Mouse (Mus musculus) 416B (cell line): ENCODE measurements around the gene Rhof.

Experiments
- DNase-seq: peaks from one replicate; pipeline ENCODE4 v3.0.0; 2011; ENCODE audit warnings: low read depth

The Rhof gene

DNA sequence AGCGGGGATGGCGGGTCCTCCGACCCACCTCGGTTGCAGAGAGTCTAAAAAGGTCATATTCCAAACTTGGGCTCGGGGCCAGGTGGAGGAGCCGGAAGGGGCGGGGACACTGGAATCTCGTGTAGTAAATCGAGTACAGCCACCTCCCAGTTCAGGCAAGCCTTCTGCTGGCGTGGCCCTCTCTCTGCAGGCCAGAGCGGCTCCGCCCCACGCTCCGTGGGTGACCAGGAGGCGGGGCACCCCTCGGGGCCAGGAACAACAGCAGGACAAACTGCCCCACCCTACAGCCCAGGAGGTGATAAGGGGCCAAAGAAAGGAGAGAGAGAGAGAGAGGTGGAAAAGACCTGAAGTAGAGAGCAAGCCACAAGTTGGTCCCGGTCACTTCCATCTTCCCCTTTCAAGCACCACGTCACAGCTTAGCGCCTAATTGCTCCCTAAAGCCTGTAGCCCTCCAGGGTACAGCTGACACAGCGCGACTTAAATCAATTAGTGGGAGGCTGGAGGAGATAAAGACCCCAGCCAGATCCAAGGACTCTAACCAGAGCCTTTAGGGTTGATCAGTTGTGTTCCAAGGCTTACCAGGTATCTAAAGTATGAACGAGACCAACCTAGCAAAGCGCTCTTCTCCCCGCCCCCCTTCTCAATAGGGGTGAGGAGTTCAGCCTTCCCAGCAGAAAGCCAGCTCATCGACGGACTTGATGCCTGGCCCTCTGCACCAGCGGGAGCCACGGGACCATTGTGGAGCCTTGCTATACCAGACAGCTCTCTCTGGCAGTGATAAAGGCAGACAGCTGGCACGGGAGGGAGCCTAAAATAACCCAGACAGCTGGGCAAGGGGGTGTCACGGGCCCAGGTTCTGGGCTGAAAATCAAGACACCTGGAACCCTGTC, 3.2 kb upstream of the Rhof start:
- DNase-seq = peak; percentile 70

DNA sequence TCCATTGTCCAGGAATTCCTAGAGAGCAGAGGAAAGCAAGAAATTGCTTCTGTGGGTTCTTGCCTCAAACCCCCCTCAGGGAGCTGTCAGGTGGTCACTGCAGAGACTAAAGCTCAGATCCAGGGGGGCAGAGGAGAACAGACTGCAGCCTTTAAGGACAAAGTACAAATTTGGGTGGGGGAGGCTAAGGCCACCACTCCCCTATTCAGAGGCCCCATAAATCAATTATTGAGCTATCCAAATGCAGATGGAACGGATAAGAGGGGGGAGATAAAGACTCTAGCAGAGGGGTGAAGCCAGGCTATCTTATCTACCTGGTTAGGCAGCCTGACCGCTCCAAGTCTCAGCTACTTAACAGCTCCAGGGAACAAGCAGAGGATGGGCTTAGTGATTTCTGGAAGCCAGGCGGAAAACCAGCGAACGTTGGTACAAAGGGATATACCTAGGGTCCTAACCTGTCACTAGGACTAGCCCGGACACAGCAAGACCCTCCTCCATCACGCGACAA, 2.4 kb upstream of the Rhof start:
- no peak for DNase-seq

DNA sequence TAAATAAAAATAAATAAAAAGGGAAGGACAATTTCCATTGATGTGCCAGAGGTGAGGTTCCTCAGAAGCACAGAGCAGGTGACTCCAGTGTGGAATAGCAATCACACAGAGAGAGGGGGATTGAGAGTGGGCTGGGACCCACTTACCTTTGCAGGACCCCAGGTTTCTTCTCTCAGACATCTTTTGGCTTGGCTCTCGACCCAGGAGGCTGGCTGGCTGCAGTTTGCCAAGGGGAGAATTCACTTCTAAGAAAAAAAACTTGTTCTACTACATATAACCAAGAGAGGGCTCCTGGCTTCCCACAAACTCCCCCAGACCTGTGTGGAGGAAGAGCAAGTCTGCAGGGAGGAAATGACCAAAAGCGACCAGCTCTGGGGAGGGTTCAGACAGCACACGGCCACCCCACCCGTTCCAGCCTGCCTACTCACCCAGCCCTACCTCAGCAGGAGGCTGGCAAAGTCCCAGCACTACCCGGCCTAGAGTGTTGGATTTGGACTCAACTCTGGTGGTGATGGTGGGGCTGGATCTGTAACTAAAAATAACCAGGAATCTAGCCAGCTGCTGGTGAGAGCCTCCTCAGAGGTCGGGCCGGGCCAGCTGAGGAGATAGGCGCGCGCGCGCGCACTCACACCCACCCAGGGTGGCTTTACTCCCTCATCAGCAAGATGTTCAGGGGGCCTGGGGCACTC, 1.8 kb upstream of the Rhof start:
- peak; percentile 69 for DNase-seq

DNA sequence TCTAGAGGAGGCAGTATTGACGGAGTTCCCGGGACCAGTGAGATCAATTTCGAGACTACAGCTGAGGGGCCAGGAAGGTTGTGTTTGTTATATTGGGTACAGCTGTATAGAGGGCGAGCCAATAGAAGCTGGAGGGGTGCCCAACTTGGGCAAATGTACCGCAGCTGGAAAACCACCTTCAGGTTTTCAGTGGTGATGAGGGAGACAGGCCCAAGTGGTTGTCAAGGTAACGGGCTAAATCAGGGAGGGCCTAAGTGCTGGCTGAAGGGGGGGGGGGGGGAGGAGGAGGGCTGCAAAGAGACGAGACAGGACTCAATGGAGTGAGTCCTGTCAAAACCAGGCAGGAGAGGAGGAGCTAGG, 1.3 kb upstream of the Rhof start:
- no peak for DNase-seq

DNA sequence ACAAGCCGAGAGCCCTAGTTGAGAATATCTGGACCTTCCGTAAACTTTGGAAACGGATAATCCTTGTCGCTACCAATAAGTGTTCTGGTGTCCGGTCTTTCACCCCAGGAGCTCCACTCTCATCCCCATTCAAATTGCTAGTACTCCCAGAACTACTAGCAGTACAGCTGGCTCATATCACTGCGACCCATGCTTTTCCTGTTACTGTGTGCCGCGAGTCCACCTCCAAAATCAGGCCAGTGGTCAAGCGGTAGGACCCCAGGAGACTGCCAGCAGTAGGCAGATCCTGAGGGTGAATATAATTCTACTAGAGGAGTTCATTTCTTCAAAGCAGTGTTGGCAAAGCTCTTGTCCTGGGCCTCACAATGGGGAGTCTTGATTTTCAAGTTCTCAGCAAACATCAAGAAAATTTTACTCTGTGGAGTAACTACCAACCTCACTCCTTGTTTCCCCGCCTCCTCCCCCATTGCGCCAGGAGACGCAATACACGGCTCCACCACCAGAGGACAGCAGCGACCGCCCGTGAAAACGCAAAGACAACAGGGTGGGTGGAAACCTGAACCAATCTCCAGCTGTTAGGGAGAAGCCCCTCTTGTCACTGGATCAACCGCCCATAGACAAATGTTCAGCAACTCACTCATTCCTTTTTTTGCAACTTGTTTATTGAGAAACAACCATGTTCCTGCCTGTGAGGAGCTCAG, 741 bp upstream of the Rhof start:
- peak; percentile 82 for DNase-seq

DNA sequence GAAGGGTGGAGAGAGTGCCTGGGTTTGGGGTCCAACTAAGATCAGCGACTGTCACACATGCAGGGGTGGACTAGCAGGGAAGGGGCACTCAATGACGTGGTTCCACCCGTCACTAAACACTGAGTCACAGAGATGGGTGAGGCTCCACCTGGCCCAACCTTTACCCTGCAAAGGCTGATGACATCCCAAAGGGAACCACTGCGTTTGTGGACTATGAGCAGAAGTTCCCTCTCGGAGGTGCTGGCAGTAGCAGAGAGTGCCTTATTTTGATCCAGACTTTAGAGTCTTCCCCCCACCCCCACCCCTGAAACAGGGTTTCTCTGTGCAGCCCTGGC, 1.7 kb downstream of the Rhof start:
- DNase-seq = no peak

DNA sequence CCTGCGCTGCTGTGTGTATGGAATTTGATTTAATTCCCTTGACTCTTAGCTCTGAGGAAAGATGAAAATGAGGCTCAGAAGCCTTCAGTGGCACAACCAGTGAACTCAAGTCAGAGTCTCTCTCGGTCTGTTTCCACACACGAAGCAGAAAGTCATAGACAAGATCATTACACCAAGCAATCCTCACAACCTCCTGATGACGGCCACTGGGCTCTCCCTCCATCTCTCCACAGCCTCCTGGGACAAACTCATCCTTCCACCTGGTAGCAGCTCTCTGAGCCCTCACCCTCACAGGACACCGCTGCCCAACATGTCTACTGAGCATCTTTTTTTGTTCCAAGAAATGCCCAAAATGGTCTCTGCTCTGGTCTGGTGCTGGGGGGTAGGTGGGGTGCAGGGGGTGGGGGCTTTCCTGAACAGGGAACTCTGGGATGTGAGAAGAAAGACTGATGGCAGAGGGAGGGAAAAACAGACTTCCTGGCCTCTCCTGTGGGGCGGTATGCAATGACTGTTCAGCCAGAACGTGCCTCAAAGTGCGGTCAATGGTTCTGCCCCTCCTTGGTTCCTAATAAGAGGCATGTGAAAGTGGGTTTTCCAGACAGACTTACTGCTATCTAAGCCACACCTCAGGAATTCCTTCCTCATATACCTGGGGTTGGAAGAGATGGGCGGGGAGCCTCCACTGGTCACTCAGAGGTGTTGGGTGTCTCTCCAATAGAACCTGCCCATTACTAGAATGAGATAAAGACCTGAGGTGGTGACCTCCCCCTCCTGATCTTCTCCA, 2.3 kb downstream of the Rhof start:
- DNase-seq = no peak

DNA sequence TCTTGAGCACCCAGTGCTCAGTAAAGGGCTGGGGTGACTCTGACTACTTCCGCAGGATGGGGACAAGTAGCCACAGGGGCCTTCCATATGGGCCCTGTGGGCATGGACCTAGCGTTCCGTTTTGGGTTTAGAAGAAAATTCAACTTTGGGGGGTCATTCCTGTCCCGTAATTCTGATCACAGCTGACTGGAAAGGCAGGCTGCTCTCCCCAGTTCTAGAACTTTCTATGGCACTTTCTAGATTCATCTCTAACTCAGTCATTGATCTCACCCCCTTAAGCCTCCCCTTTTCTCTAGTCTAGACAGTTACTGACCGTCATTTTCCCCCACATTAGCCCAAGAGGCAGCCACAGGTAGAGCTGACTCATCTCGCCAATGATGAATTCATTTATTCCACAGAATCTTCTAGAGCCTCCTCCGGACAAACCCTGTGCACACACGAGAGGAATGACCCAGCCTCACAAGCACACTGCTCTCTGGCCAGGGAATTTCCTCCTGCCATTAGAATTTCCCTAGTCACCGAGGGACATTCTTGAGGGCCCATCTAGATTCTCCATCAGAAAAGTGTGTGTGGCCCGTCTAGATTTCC, 3.2 kb downstream of the Rhof start:
- DNase-seq = no peak

DNA sequence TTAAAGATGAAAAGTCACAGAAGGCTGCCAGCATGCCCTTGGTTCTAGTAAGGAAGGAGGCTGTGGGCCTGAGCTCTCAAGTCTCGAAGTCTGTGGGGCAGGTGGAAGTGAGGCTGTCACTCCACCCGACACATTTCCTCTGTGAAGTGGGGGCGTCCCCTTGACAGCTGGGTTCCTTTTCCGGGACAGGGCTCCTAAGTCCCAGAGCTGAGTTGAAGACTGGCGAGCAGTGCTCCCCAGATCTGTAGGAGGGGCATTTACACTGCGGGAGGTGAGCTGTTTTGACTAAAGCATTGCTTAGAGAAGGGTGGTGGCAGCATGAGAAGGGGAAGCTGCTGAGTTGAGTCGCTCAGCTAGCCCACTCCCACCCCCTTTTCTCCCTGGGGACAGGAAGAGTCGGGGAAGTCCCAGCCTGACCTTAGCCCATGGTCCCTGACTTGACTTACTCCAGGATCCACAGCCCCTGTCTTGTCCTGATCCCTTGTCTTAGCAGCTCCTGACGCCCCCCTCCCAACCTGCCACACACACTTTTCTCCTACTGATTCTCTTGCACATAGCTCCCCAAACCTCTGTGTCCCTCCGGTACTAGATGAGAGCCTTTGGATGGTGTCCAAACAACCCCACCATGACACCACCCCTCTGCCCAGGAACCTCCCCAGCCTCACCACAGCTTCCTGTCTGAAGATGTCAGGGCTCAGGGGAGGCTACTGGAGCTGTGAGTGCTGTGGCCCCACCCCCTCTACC, 3.9 kb downstream of the Rhof start:
- peak; percentile 98 for DNase-seq

DNA sequence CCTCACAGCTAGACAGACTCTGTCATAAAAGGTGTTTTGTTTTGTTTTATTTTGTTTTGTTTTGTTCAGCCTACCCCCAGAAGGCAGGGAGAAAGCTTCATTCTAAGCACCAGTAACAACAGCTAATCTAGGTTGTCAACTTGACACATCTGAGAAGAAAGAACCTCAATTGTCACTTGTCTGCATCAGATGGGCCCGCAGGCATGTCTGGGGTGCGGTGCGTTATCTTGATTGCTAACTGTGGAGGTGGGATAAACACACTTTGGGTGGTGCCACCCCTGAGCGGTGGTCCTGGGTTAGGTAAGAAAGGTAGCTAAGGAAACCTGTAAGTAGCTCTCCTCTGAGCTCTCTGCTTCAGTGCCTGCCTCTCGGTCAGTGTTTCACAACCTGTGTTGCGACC, 5.5 kb downstream of the Rhof start:
- DNase-seq = no peak

DNA sequence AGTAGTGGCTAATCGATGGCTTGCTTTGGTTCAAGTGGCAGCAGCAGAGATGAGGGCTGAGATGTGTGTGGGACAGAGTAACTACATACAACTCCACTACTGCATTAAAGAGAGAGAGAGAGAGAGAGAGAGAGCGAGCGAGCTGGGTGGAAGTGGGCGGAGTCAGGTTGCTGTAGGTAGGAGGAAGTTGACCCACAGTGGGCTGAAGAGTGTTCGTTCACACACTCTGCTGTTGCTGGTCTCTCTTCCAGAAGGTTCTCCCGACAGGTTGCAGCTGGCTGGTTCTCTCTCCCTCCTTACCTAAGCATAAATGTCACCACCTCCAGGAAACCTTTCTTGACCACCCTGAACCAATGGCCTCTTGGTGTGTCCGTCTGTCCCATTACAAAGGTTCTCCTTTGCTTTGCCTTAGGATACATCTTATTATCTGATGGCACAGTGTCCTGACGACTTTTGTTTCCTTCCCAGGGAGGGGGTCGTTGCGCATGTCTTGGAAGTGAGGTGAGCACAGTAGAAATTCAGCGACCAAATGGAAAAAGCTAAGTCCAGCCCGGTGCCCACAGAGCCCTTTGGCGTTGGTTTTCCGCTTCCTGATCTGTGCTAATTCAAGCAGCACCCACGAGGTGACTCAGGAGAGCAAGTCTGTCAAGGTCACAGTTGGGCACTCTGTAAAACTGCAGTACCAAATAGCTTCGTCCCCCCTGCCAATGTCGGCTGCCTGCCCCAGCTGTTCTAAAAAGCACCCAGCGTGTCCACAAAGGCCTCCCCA, 6.7 kb downstream of the Rhof start:
- peak; percentile 94 for DNase-seq

DNA sequence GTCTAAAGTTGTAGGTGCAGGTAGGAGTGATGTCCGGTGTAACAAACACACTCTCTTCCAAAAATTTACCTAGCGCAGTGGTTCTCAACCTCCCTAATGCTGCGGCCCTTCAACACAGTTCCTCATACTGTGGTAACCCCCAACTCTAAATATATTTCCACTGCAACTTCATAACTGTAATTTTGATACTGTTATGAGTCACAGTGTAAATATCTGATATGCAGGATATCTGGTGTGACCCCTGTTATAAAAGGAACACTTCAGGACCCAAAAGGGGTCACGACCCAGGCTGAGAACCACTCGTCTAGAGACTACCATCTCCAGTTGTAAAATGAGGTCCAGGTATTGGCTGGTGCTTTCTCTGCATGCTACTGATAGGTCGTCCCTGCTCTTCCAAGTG, 7.4 kb downstream of the Rhof start:
- peak; percentile 50 for DNase-seq

DNA sequence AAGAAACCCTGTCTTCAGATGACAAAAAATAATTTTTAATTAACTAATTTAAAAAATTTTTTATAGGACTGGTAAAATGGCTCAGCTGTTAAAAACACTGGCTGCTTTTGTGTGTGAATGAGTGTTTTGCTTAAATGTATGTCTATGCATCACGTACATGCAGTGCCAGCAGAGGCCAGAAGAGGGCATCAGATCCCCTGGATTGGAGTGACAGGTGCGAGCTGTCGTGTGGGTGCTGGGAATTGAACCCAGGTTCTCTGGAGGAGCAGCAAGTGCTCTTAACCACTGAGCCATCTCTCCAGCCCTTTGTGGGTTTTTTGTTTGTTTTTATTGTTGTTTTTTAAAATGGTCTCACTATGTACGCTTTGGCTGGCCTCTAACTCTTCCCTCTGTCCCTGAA, 10.3 kb downstream of the Rhof start:
- DNase-seq = peak; percentile 59

DNA sequence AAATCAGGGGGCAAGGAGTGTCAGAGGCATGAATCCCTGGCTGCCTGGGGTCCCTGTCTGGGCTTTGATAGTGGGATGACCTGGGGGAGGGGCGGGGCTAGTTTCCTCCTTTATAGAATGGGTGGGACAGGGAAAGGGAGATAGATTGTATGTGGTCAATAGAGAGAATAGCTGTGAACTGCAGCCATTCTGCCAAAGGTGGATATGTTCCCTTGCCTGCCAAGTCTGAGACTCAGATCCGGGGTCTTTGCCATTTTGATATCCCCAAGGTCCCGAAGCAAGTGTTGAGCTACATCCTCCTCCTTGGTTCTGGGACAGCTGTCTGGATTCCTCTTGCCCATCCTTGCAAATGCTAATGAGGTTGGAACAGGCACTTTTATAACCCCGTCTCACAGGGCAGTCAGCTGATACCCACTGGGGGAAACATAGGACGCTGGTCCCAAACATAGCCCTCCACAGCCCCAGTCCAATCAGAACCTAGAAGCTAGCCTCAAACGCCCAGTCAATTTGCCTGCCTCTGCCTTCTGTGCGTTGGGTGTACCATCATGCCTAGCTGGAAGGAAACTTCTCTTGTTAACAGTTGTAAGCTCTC, 11.8 kb downstream of the Rhof start:
- no peak for DNase-seq

DNA sequence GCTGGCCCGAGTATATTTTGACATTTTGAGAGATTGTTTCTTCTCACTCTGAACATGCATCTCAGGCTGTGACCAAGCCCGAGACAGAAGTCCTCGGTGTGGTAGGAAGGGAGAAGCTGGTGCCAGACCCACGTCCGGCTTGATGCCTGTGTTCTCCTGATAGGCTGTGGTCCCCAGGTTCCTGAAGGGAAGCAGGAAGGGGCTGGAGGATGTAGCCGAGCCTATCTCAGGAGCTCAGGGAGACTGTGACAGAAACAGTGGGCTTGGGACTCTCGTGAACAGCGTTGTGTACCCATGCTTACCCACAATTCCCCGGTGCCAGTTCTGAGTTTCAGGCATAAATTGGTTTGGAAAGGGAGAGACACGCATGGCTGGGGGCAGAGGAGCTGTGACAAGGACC, 13.7 kb downstream of the Rhof start:
- DNase-seq = peak; percentile 81

DNA sequence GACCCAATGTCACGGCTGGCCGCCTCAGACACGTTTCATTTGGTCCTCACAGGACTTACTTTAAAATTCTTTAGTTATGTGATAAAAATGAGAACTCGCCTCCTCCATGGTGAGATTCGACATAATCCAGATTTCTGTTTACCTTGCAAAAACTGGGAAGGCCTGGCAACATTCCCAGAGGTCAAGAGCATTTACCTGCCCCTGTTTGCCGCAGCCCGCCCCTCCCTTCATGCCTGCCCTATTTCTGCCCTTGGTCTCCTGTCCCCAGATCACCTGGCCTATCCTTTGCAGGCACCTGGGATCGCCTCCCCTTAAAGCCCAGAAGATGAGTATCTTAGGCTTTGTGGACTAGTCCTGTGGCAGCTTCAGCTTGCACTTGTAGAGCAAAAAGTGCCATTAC, 14.7 kb downstream of the Rhof start:
- DNase-seq = no peak

DNA sequence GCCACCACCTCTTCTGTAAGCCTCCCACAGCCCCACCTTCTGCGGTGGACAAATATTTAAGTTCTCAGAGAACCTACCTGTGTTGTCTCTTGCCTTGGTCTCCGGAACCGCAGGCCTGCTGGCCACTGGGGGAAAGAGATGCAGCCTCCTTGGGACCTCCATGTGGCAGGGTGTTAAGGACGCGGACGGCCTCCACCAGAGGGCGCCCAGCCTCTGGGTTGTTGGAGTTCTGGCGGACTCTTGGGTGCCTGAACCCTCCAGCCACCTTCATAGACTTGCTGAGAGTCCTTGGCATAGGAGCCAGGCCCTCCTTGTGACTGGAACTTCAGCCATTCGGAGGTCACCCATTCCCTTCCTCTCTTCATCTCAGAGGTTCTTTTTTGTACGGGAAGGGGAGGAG, 15.2 kb downstream of the Rhof start:
- DNase-seq = peak; percentile 81

DNA sequence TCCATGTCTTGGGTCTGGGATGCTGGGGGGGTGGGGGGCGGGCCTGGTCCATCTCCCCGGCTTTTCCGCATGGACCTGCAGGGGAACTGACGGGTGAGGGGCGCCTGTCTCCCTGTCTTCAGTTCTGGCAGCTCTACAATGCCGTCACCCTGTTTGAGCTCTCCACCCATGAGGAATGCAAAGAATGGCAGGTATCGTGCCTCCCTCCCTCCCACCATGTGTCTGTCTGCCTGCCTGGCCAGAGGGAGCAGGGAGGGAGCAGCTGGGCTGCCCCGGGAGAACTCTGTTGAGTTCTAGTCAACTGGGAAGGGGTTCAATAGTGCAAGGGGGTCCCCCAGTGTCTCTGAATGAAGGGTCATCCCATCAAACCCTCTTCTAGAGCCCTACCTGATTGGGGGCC, 16.4 kb downstream of the Rhof start:
- no peak for DNase-seq

DNA sequence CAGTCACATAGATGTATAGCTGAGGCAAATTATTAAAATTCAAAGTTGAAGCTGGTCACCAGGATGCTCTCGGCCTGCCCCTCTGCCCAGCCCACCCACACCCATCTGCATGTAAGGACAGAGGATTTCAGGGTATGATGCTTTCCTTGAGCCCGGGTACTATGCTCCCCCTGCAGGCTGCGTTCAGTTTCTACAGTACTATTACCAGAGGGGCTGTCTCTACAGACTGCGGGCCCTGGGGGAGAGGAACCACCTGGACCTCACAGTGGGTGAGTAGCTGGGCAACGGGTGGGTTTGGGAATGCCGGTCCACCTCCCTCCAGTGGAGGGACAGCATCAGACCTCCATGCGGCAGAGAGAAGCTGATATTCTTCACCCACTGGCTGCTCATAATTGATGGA, 17.6 kb downstream of the Rhof start:
- no peak for DNase-seq

DNA sequence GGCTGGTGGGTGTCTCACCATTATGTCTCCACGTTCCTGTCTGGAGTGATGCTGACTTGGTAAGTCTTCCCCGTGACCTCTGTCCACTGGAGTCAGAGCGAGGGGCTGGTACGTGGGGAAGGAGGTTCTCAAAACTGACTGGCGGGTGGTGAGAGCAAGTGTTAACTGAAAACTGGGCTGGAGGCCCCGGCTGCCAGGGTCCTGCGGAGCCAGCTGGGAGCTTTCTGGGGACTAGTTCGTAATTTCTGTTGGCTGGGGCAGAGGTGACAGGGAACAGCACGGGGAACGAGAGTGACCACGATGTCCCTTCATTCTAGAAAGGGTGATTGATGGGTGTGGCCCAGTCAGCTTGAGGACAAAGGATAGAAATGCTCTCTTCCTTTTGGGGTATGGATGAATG, 18.4 kb downstream of the Rhof start:
- no peak for DNase-seq
